Mouse (Mus musculus) heart, adult 2 months (tissue): ENCODE results near the gene Pou6f1.

ENCODE experiments used
- CTCF ChIP-seq: fragments of 200-600 bp; IDR thresholded peaks from 2 replicates; pipeline ENCODE4 v1.8.1; 2022; ENCODE audit warnings: antibody characterized with exemption, mild to moderate bottlenecking, moderate library complexity
- POLR2A ChIP-seq: fragments of 200-500 bp; IDR thresholded peaks from 2 replicates; pipeline ENCODE4 v1.6.1; 2011; ENCODE audit warnings: mild to moderate bottlenecking, low read depth, low read length, control low read depth; ENCODE audit not compliant: insufficient read depth

DNA sequence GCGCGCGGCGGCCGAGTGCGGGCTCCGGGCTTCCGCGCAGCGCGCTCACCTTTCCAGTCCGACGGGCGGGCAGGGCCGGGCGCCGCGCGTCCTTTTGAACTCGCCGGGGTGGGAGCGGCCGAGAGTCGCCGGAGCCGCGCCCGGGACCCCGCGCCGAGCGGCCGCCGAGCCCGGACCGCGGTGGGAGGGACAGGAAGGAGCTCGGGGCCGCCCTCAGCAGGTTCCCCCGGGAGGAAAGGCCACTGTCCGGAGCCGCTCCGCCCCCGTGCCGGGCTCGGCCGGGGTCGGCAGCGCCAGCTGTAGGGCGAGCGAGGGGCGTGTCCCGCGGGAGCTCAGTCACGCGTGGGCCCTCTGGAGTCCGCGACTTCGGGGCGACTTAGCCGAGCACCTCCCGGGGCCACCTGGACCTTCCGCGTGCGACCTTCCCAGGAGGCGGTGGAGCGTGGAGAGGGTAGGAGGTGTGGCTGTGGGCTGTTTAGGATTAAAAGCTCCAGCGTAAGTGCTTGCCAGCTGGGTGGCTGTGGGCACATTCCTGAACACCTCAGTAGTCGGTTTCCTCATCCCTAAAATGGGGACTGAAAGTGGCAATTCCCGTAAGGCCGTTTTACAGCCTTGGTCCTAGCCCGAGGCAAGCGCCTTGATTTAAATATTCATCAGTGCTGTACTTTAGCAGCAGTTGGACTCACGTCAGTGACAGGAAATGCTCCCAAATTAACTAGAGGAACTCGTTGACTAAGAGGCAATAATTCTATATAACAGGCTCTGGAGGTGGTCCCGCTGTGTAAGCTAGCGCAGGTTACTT is 37.1 kb upstream of the Pou6f1 start, which contains the start of gene Smagp:
- TF ChIP-seq CTCF: no peak
- TF ChIP-seq POLR2A: no peak; the same call in 1 of the 2 replicates
